Mouse (Mus musculus) CH12.LX (cell line): ENCODE measurements around the gene Ung. TPM values are rescaled to one million over a fixed set of nuclear protein-coding genes. Genes with fewer than 3 reads are reported as not detected.

Source experiments
- DNase-seq: peaks from one replicate; pipeline ENCODE4 v3.0.0-alpha.2; 2013; ENCODE audit errors: extremely low read depth
- H3K27ac ChIP-seq: 2 replicates; pipeline ENCODE4 v1.5.1; 2012; ENCODE audit warnings: low read depth, mild to moderate bottlenecking, control low read depth, moderate library complexity; ENCODE audit not compliant: insufficient read depth
- H3K27me3 ChIP-seq: replicated peaks from 2 replicates; pipeline ENCODE3; 2012; ENCODE audit warnings: inconsistent platforms
- H3K36me3 ChIP-seq, 2 experiments: replicated peaks in 1 of 2; 2 replicates each; pipeline versions ENCODE3 to v1.6.1; 2012; ENCODE audit warnings: inconsistent platforms in 1 of 2, low read length in 1 of 2, mild to moderate bottlenecking in 1 of 2, mixed read lengths in 1 of 2, moderate library complexity in 1 of 2; ENCODE audit not compliant: control insufficient read depth in 1 of 2, insufficient read depth in 1 of 2
- H3K4me1 ChIP-seq, 2 experiments: 2 replicates each; pipeline ENCODE4 v1.6.1; 2012; ENCODE audit warnings: inconsistent platforms in 1 of 2, moderate library complexity in 1 of 2; ENCODE audit not compliant: insufficient read depth in 2 of 2, control insufficient read depth in 1 of 2
- H3K4me2 ChIP-seq: 2 replicates; pipeline ENCODE4 v1.6.1; 2012; ENCODE audit warnings: low read depth, mild to moderate bottlenecking, control low read depth; ENCODE audit not compliant: poor library complexity, insufficient read depth, severe bottlenecking
- H3K4me3 ChIP-seq, 3 experiments: fragments of 150-350 bp in 1 of 3; sonication (generic) in 1 of 3; replicated peaks in 1 of 3; 2 replicates each; pipeline versions ENCODE3 to v1.5.1; 2011 to 2012; ENCODE audit warnings: low read depth in 2 of 3, low read length in 2 of 3, mild to moderate bottlenecking in 2 of 3, moderate library complexity in 2 of 3, control low read depth in 1 of 3, improper control_type of control experiment in 1 of 3, inconsistent platforms in 1 of 3, mixed read lengths in 1 of 3; ENCODE audit not compliant: poor library complexity in 1 of 3
- H3K79me2 ChIP-seq: replicated peaks from 2 replicates; pipeline ENCODE4 v1.6.1; 2012; ENCODE audit warnings: mild to moderate bottlenecking, moderate library complexity; ENCODE audit not compliant: control insufficient read depth, poor library complexity, insufficient read depth, severe bottlenecking; ENCODE audit errors: extremely low read depth
- H3K9ac ChIP-seq: 2 replicates; pipeline ENCODE4 v1.6.1; 2012; ENCODE audit warnings: low read depth, mild to moderate bottlenecking, control low read depth, moderate library complexity; ENCODE audit not compliant: insufficient read depth
- H3K9me3 ChIP-seq: replicated peaks from 2 replicates; pipeline ENCODE3; 2012; ENCODE audit warnings: low read length, inconsistent platforms, mixed read lengths
- BHLHE40 ChIP-seq: IDR thresholded peaks from 2 replicates; pipeline ENCODE4 v1.6.1; 2011; ENCODE audit warnings: mild to moderate bottlenecking, low read depth, low read length, improper control_type of control experiment
- E2F4 ChIP-seq: IDR thresholded peaks from 2 replicates; pipeline ENCODE4 v1.6.1; 2011; ENCODE audit warnings: low read depth, low read length, improper control_type of control experiment; ENCODE audit not compliant: insufficient replicate concordance
- MAX ChIP-seq: IDR thresholded peaks from 2 replicates; pipeline ENCODE4 v1.6.1; 2011; ENCODE audit warnings: low read length, improper control_type of control experiment
- NELFE ChIP-seq: IDR thresholded peaks from 2 replicates; pipeline ENCODE4 v1.6.1; 2011; ENCODE audit warnings: low read depth, low read length, improper control_type of control experiment
- TCF12 ChIP-seq: IDR thresholded peaks from 2 replicates; pipeline ENCODE4 v1.6.1; 2014; ENCODE audit warnings: low read depth, mild to moderate bottlenecking, inconsistent platforms, low read length, improper control_type of control experiment
- USF2 ChIP-seq: conservative IDR thresholded peaks from 2 replicates; pipeline ENCODE4 v1.6.1; 2011; ENCODE audit warnings: low read depth, low read length, improper control_type of control experiment
- ZKSCAN1 ChIP-seq: IDR thresholded peaks from 2 replicates; pipeline ENCODE4 v1.6.1; 2012; ENCODE audit warnings: low read depth, inconsistent platforms, low read length, improper control_type of control experiment, borderline replicate concordance
- ZMIZ1 ChIP-seq: IDR thresholded peaks from 2 replicates; pipeline ENCODE4 v1.6.1; 2012; ENCODE audit warnings: low read depth, mild to moderate bottlenecking, inconsistent platforms, low read length, improper control_type of control experiment
- dilution Hi-C: fragments of 300-500 bp; cut with MboI; formaldehyde crosslinking; loops from 2 replicates; pipeline ENCODE4 v1.14.3; 2020; ENCODE audit warnings: low sequenced_read_pairs; ENCODE audit not compliant: extremely low pct_unique_long_range_greater_than_20kb, extremely low pct_ligation_motif_present
- in situ Hi-C: fragments of 300-500 bp; cut with MboI; formaldehyde crosslinking; loops from 3 replicates; pipeline ENCODE4 v1.14.3; 2019; ENCODE audit warnings: low sequenced_read_pairs, low pct_ligation_motif_present, low pct_unique_long_range_greater_than_20kb, mixed read lengths
- polyA plus RNA-seq: library from polyadenylated mRNA; unstranded; fragments of >175 nt; gene quantifications from 2 replicates; pipeline ENCODE4 v1.2.1, GENCODE M21; 2012; ENCODE audit warnings: low read depth; ENCODE audit not compliant: insufficient read length
- total RNA-seq, 2 experiments: library from RNA; depleted of rRNA; stranded (reverse); fragments of 300-350 nt in 1 of 2; fragments of >200 nt in 1 of 2; gene quantifications; 2 replicates each; pipeline ENCODE4 v1.2.3; 2012 to 2014

Ung gene
- total and polyA plus RNA-seq, 3 experiments: 39.1 to 91.9 (median 51.9) TPM

- TF ChIP-seq NELFE (no peak), ZKSCAN1 (no peak), TCF12 (no peak), E2F4 (no peak)
- H3K9ac ChIP-seq: no peak overlapping the region
- H3K4me3 ChIP-seq: no peak overlapping the region
- H3K4me1 ChIP-seq: peaks cover 10 to 52% of the 10 kb centered on the region in 2 experiments
- no peak for DNase-seq
- H3K27ac ChIP-seq: no peak overlapping the region
- H3K9me3 ChIP-seq: no peaks in the 10 kb centered on the region
- in situ Hi-C loops: no loop called here
- H3K36me3 ChIP-seq: peaks cover 72 to 90% of the 10 kb centered on the region in 2 experiments
- H3K4me2 ChIP-seq: no peak overlapping the region
- H3K79me2 ChIP-seq: no peaks in the 10 kb centered on the region
- no peaks in the 10 kb centered on the region for H3K27me3 ChIP-seq
- dilution Hi-C loops: no loop called here
Measured at GRCm38 (mm10) chr5:114116586-114116985, 13.6 kb upstream of the Ung start.

GRCm38 (mm10) chr5:114119806-114120205 is 10.4 kb upstream of the Ung start:
- peaks cover 10 to 41% of the 10 kb centered on the region in 2 experiments for H3K4me1 ChIP-seq
- H3K9me3 ChIP-seq: no peaks in the 10 kb centered on the region
- in situ Hi-C loops: loop anchor here (10.0 kb wide), 1 partner anchor 145 kb away; no protein-coding TSS in a partner anchor
- H3K27me3 ChIP-seq: no peaks in the 10 kb centered on the region
- H3K79me2 ChIP-seq: no peaks in the 10 kb centered on the region
- H3K36me3 ChIP-seq: peaks cover 75 to 92% of the 10 kb centered on the region in 2 experiments
- dilution Hi-C loops: no loop called here
- H3K27ac ChIP-seq: no peak overlapping the region
- TF ChIP-seq BHLHE40: no peak
- TF ChIP-seq ZMIZ1: no peak
- TF ChIP-seq USF2: no peak
- no peak overlapping the region for H3K4me2 ChIP-seq
- H3K4me3 ChIP-seq: no peak overlapping the region
- no peak overlapping the region for H3K9ac ChIP-seq
- no peak for DNase-seq

GRCm38 (mm10) chr5:114126008-114126407 is 4.2 kb upstream of the Ung start:
- peaks cover 10 to 31% of the 10 kb centered on the region in 2 experiments; a peak in 3 of 4 replicates for H3K4me1 ChIP-seq
- H3K9me3 ChIP-seq: no peaks in the 10 kb centered on the region
- TF ChIP-seq ZKSCAN1 (peak; percentile 64), MAX (no peak)
- H3K4me2 ChIP-seq: peak overlapping the region; percentile 58; the same call in 1 of the 2 replicates
- no peak overlapping the region for H3K27ac ChIP-seq
- no peaks in the 10 kb centered on the region for H3K27me3 ChIP-seq
- no peak for DNase-seq
- no peak overlapping the region for H3K9ac ChIP-seq
- H3K79me2 ChIP-seq: no peaks in the 10 kb centered on the region; the same call in 1 of the 2 replicates
- dilution Hi-C loops: no loop called here
- no peak overlapping the region for H3K4me3 ChIP-seq
- in situ Hi-C loops: loop anchor here (10.0 kb wide), 1 partner anchor 151 kb away; no protein-coding TSS in a partner anchor
- peaks cover 46 to 53% of the 10 kb centered on the region in 2 experiments for H3K36me3 ChIP-seq
